Mouse (Mus musculus): ENCODE results near the gene Nkain1. TPM values are rescaled to one million over a fixed set of nuclear protein-coding genes. Genes with fewer than 3 reads are reported as not detected.
A peak's percentile ranks its signal among the peaks of the same experiment; 100 is the strongest.

Nkain1 gene
- not detected in 2 replicates for polyA plus RNA-seq (2012; ENCODE audit: insufficient read depth, insufficient read length, low replicate concordance, missing spikeins)

GRCm38 (mm10) chr4:130574048-130574413 is at the start of gene Nkain1:
Gene Nkain1, minus strand, starts transcription at chr4:130574173.
- H3K27ac ChIP-seq (ENCODE audit: insufficient read depth, low read depth, low read length), result peak within 1 kb of the TSS; percentile 7; the same call in 1 of the 2 replicates
- 4% methylated on average over 41 of the region's 41 CpGs for WGBS
- H3K4me1 ChIP-seq (ENCODE audit: control insufficient read depth, insufficient read depth, low read length), result peaks cover 21% of the 10 kb centered on the region
- H3K4me3 ChIP-seq (ENCODE audit: insufficient read depth, low read depth, low read length), result peak within 1 kb of the TSS; percentile 85
- TF ChIP-seq CTCF (IDR thresholded peaks at IDR 0.05; ENCODE audit: insufficient read depth, low read depth, low read length), result no peak
- TF ChIP-seq POLR2A (IDR thresholded peaks at IDR 0.05; ENCODE audit: insufficient read depth, low read depth, low read length), result no peak

- Histone ChIP-seq H3K4me1 (ENCODE audit: control insufficient read depth, insufficient read depth, low read length) (peaks cover 7% of the 10 kb centered on the region), H3K4me3 (ENCODE audit: insufficient read depth, low read depth, low read length) (no peak overlapping the region), H3K27ac (ENCODE audit: insufficient read depth, low read depth, low read length) (no peak overlapping the region)
- TF ChIP-seq POLR2A (IDR thresholded peaks at IDR 0.05; ENCODE audit: insufficient read depth, low read depth, low read length), result no peak
- TF ChIP-seq CTCF (IDR thresholded peaks at IDR 0.05; ENCODE audit: insufficient read depth, low read depth, low read length), result no peak
- WGBS, result 92% methylated on average over 9 of the region's 9 CpGs
Measured at GRCm38 (mm10) chr4:130578734-130579274, 4.8 kb upstream of the Nkain1 start.

GRCm38 (mm10) chr4:130577081-130577480 is 3.1 kb upstream of the Nkain1 start:
- Histone ChIP-seq H3K4me1 (ENCODE audit: control insufficient read depth, insufficient read depth, low read length) (peaks cover 15% of the 10 kb centered on the region), H3K27ac (ENCODE audit: insufficient read depth, low read depth, low read length) (no peak overlapping the region), H3K4me3 (ENCODE audit: insufficient read depth, low read depth, low read length) (no peak overlapping the region)
- TF ChIP-seq POLR2A (IDR thresholded peaks at IDR 0.05; ENCODE audit: insufficient read depth, low read depth, low read length) (no peak), CTCF (IDR thresholded peaks at IDR 0.05; ENCODE audit: insufficient read depth, low read depth, low read length) (no peak)
- 75% methylated on average over 6 of the region's 6 CpGs for WGBS

GRCm38 (mm10) chr4:130576247-130576931 is 2.4 kb upstream of the Nkain1 start:
- no peak for TF ChIP-seq CTCF (IDR thresholded peaks at IDR 0.05; ENCODE audit: insufficient read depth, low read depth, low read length)
- Histone ChIP-seq H3K4me3 (ENCODE audit: insufficient read depth, low read depth, low read length) (no peak overlapping the region), H3K4me1 (ENCODE audit: control insufficient read depth, insufficient read depth, low read length) (peaks cover 15% of the 10 kb centered on the region), H3K27ac (ENCODE audit: insufficient read depth, low read depth, low read length) (no peak overlapping the region)
- 72% methylated on average over 13 of the region's 13 CpGs for WGBS

GRCm38 (mm10) chr4:130575533-130575932 is 1.6 kb upstream of the Nkain1 start:
- TF ChIP-seq POLR2A (IDR thresholded peaks at IDR 0.05; ENCODE audit: insufficient read depth, low read depth, low read length), result no peak
- TF ChIP-seq CTCF (IDR thresholded peaks at IDR 0.05; ENCODE audit: insufficient read depth, low read depth, low read length), result no peak
- Histone ChIP-seq H3K4me1 (ENCODE audit: control insufficient read depth, insufficient read depth, low read length) (peaks cover 21% of the 10 kb centered on the region), H3K4me3 (ENCODE audit: insufficient read depth, low read depth, low read length) (no peak overlapping the region), H3K27ac (ENCODE audit: insufficient read depth, low read depth, low read length) (no peak overlapping the region)
- 94% methylated on average over 3 of the region's 3 CpGs for WGBS

- H3K4me3 ChIP-seq (ENCODE audit: insufficient read depth, low read depth, low read length), result no peak overlapping the region
- TF ChIP-seq CTCF (IDR thresholded peaks at IDR 0.05; ENCODE audit: insufficient read depth, low read depth, low read length) (no peak), POLR2A (IDR thresholded peaks at IDR 0.05; ENCODE audit: insufficient read depth, low read depth, low read length) (no peak)
- 89% methylated on average over 7 of the region's 7 CpGs for WGBS
- H3K27ac ChIP-seq (ENCODE audit: insufficient read depth, low read depth, low read length), result no peak overlapping the region
- peaks cover 21% of the 10 kb centered on the region for H3K4me1 ChIP-seq (ENCODE audit: control insufficient read depth, insufficient read depth, low read length)
Measured at GRCm38 (mm10) chr4:130574861-130575460, 988 bp upstream of the Nkain1 start.

- TF ChIP-seq CTCF (IDR thresholded peaks at IDR 0.05; ENCODE audit: insufficient read depth, low read depth, low read length), result no peak
- no peak for TF ChIP-seq POLR2A (IDR thresholded peaks at IDR 0.05; ENCODE audit: insufficient read depth, low read depth, low read length)
- Histone ChIP-seq H3K4me3 (ENCODE audit: insufficient read depth, low read depth, low read length) (peak overlapping the region; percentile 85), H3K4me1 (ENCODE audit: control insufficient read depth, insufficient read depth, low read length) (peaks cover 21% of the 10 kb centered on the region), H3K27ac (ENCODE audit: insufficient read depth, low read depth, low read length) (peak overlapping the region; percentile 7; the same call in 1 of the 2 replicates)
- WGBS, result under 1% methylated on average over 76 of the region's 76 CpGs
Measured at GRCm38 (mm10) chr4:130573351-130574047, 474 bp downstream of the Nkain1 start.

- WGBS, result 21% methylated on average over 6 of the region's 6 CpGs
- H3K4me1 ChIP-seq (ENCODE audit: control insufficient read depth, insufficient read depth, low read length), result peaks cover 21% of the 10 kb centered on the region
- H3K27ac ChIP-seq (ENCODE audit: insufficient read depth, low read depth, low read length), result no peak overlapping the region
- TF ChIP-seq POLR2A (IDR thresholded peaks at IDR 0.05; ENCODE audit: insufficient read depth, low read depth, low read length) (no peak), CTCF (IDR thresholded peaks at IDR 0.05; ENCODE audit: insufficient read depth, low read depth, low read length) (no peak)
- H3K4me3 ChIP-seq (ENCODE audit: insufficient read depth, low read depth, low read length), result peak overlapping the region; percentile 85
Measured at GRCm38 (mm10) chr4:130573012-130573350, 992 bp downstream of the Nkain1 start.

GRCm38 (mm10) chr4:130572545-130572944 is 1.4 kb downstream of the Nkain1 start:
- Histone ChIP-seq H3K4me3 (ENCODE audit: insufficient read depth, low read depth, low read length) (peak overlapping the region; percentile 85; the same call in 1 of the 2 replicates), H3K27ac (ENCODE audit: insufficient read depth, low read depth, low read length) (no peak overlapping the region), H3K4me1 (ENCODE audit: control insufficient read depth, insufficient read depth, low read length) (peaks cover 21% of the 10 kb centered on the region)
- TF ChIP-seq POLR2A (IDR thresholded peaks at IDR 0.05; ENCODE audit: insufficient read depth, low read depth, low read length) (no peak), CTCF (IDR thresholded peaks at IDR 0.05; ENCODE audit: insufficient read depth, low read depth, low read length) (no peak)
- WGBS, result 63% methylated on average over 10 of the region's 10 CpGs
